Mouse (Mus musculus) small intestine, adult 2 months (tissue): Measurements from ENCODE around the gene Evi2. TPM values are rescaled to one million over a fixed set of nuclear protein-coding genes. Genes with fewer than 3 reads are reported as not detected.

ENCODE experiments used
- H3K27ac ChIP-seq: fragments of 200-500 bp; 2 replicates; pipeline ENCODE4 v1.5.1; 2012; ENCODE audit warnings: low read depth, low read length, control low read depth, inconsistent platforms; ENCODE audit not compliant: insufficient read depth
- H3K27me3 ChIP-seq: fragments of 200-500 bp; 2 replicates; pipeline ENCODE4 v1.6.1; 2012; ENCODE audit warnings: mild to moderate bottlenecking, moderate library complexity, low read length, inconsistent platforms; ENCODE audit not compliant: control insufficient read depth, insufficient read depth
- H3K36me3 ChIP-seq: fragments of 200-500 bp; 2 replicates; pipeline ENCODE4 v1.6.1; 2012; ENCODE audit warnings: mild to moderate bottlenecking, low read length, control low read depth, inconsistent platforms; ENCODE audit not compliant: control insufficient read depth, insufficient read depth
- H3K4me1 ChIP-seq: fragments of 200-500 bp; 2 replicates; pipeline ENCODE4 v1.6.1; 2012; ENCODE audit warnings: low read length, inconsistent platforms, mixed read lengths; ENCODE audit not compliant: control insufficient read depth, insufficient read depth, insufficient read length
- H3K4me3 ChIP-seq: fragments of 200-500 bp; 2 replicates; pipeline ENCODE4 v1.5.1; 2012; ENCODE audit warnings: low read depth, mild to moderate bottlenecking, control low read depth, inconsistent platforms, low read length, moderate library complexity
- CTCF ChIP-seq: fragments of 200-500 bp; IDR thresholded peaks from 2 replicates; pipeline ENCODE4 v1.5.1; 2012; ENCODE audit warnings: low read depth, mild to moderate bottlenecking, control low read depth, inconsistent platforms, low read length, moderate library complexity, mixed read lengths; ENCODE audit not compliant: insufficient replicate concordance, insufficient read length; ENCODE audit errors: extremely low read depth
- POLR2A ChIP-seq: fragments of 200-500 bp; IDR thresholded peaks from 2 replicates; pipeline ENCODE4 v1.6.1; 2012; ENCODE audit warnings: low read depth, mild to moderate bottlenecking, control low read depth, inconsistent platforms, low read length, moderate library complexity
- WGBS: fragments of 180-500 bp; shearing (Covaris S2); methylation state at CpG from one replicate; pipeline ENCODE4 v1.1.7; 2018; 5-methylcytosine and 5-hydroxymethylcytosine counted together
- polyA plus RNA-seq: library from polyadenylated mRNA; depleted of rRNA; stranded (reverse); fragments of >200 nt; gene quantifications from 2 replicates; pipeline ENCODE4 v1.2.3, GENCODE M21; 2012

Gene Evi2
- polyA plus RNA-seq, 1 experiment: 0.34 TPM

DNA sequence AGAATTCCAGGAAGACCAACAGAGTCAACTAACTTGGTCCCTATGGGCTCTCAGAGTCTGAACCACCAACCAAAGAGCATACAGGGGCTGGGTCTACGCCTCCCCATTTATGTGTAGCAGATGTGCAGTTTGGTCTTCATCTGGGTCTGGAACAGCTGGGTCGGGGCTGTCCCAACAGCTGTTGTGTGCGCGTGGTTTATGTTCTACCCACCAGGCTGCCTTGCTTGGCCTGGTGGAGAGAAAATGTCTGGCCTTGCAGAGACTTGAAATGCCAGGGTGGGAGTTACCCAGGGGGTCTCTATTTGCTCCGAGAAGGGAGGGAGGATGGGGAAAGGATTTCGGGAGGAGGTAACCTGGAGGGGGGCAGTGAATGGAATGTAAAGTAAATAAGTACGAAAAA, 33.1 kb upstream of the Evi2 start:
- Histone ChIP-seq H3K27me3 (no peaks in the 10 kb centered on the region), H3K27ac (no peak overlapping the region), H3K36me3 (peaks cover 34% of the 10 kb centered on the region), H3K4me1 (no peaks in the 10 kb centered on the region), H3K4me3 (no peak overlapping the region)
- WGBS: 94% methylated on average over 7 of the region's 7 CpGs
- TF ChIP-seq POLR2A (no peak), CTCF (no peak)

- Histone ChIP-seq H3K27me3 (no peaks in the 10 kb centered on the region), H3K4me1 (no peaks in the 10 kb centered on the region), H3K27ac (no peak overlapping the region), H3K36me3 (peaks cover 32% of the 10 kb centered on the region), H3K4me3 (no peak overlapping the region)
- TF ChIP-seq POLR2A (no peak), CTCF (no peak)
- WGBS: 83% methylated on average over 4 of the region's 4 CpGs
Observed at GRCm38 (mm10) chr11:79560536-79560935, 30.1 kb upstream of the Evi2 start.

GRCm38 (mm10) chr11:79552622-79553021, 22.2 kb upstream of the Evi2 start:
- TF ChIP-seq CTCF: no peak
- no peak for TF ChIP-seq POLR2A
- Histone ChIP-seq H3K4me3 (no peak overlapping the region), H3K27me3 (no peaks in the 10 kb centered on the region), H3K4me1 (no peaks in the 10 kb centered on the region), H3K27ac (no peak overlapping the region), H3K36me3 (peaks cover 44% of the 10 kb centered on the region)
- WGBS: 43% methylated on average over 1 of the region's 1 CpGs

GRCm38 (mm10) chr11:79536293-79536692, 5.9 kb upstream of the Evi2 start:
- WGBS: 93% methylated on average over 3 of the region's 3 CpGs
- no peak overlapping the region for H3K4me3 ChIP-seq
- TF ChIP-seq POLR2A (no peak), CTCF (no peak)
- 0 out of 2 replicates have a peak, but pooled peaks cover 12% of the 10 kb centered on the region for H3K36me3 ChIP-seq
- no peaks in the 10 kb centered on the region for H3K4me1 ChIP-seq
- no peaks in the 10 kb centered on the region for H3K27me3 ChIP-seq
- H3K27ac ChIP-seq: no peak overlapping the region

- Histone ChIP-seq H3K4me3 (no peak overlapping the region), H3K4me1 (no peaks in the 10 kb centered on the region), H3K27ac (no peak overlapping the region), H3K36me3 (0 out of 2 replicates have a peak, but pooled peaks cover 9% of the 10 kb centered on the region), H3K27me3 (no peaks in the 10 kb centered on the region)
- TF ChIP-seq POLR2A (no peak), CTCF (no peak)
- WGBS: 82% methylated on average over 4 of the region's 4 CpGs
Observed at GRCm38 (mm10) chr11:79535554-79535953, 5.2 kb upstream of the Evi2 start.

GRCm38 (mm10) chr11:79533950-79534690, 3.7 kb upstream of the Evi2 start:
- no peak overlapping the region for H3K4me3 ChIP-seq
- TF ChIP-seq CTCF (no peak), POLR2A (no peak)
- WGBS: 82% methylated on average over 8 of the region's 8 CpGs
- H3K27me3 ChIP-seq: no peaks in the 10 kb centered on the region
- 0 out of 2 replicates have a peak, but pooled peaks cover 7% of the 10 kb centered on the region for H3K36me3 ChIP-seq
- no peak overlapping the region for H3K27ac ChIP-seq
- H3K4me1 ChIP-seq: no peaks in the 10 kb centered on the region

- 88% methylated on average over 6 of the region's 6 CpGs for WGBS
- no peaks in the 10 kb centered on the region for H3K4me1 ChIP-seq
- H3K27ac ChIP-seq: no peak overlapping the region
- H3K27me3 ChIP-seq: no peaks in the 10 kb centered on the region
- no peak overlapping the region for H3K4me3 ChIP-seq
- TF ChIP-seq CTCF: no peak
- TF ChIP-seq POLR2A: no peak
- 0 out of 2 replicates have a peak, but pooled peaks cover 6% of the 10 kb centered on the region for H3K36me3 ChIP-seq
Observed at GRCm38 (mm10) chr11:79533311-79533710, 2.9 kb upstream of the Evi2 start.
